Comparison of ENCODE assay signal across 22 mouse cellular contexts in genomic region chr15:96707936-96708335, GRCm38 (mm10). TPM values are rescaled to one million over a fixed set of nuclear protein-coding genes. Genes with fewer than 3 reads are reported as not detected.
DNase-seq lines count a peak whose midpoint lies in the region; ATAC-seq and TF ChIP-seq lines count a peak whose summit lies in the region.
"Had no signal": no experiment of that assay in that cellular context is flagged by ENCODE, and none has a peak within 500 bp of the region (broad histone marks: within the 10 kb centered on the region; RNA-seq: fewer than 3 reads in every experiment).

No protein-coding gene starts in this region.

- H3K79me3 ChIP-seq in C2C12 (ENCODE audit: low read depth), result no peaks in the 10 kb centered on the region

- no peak overlapping the region for H3ac ChIP-seq in C2C12 (ENCODE audit: control insufficient read depth, insufficient read length, low read depth)

- no peak overlapping the region for H3K4me3 ChIP-seq in heart, embryonic 13.5 days
- H3K4me3 ChIP-seq in kidney, postnatal 0 days (replicated peaks; ENCODE audit: low read depth, low read length), result no peak overlapping the region
- H3K4me3 ChIP-seq in C2C12 (ENCODE audit: insufficient read depth, poor library complexity, severe bottlenecking), result no peak overlapping the region
- H3K4me3 ChIP-seq in small intestine, adult 2 months (ENCODE audit: low read depth, low read length), result no peak overlapping the region
- H3K4me3 ChIP-seq: embryonic facial prominence, embryonic 15.5 days; gastrocnemius, adult 2 months; heart, embryonic 12.5 days; stomach, embryonic 15.5 days had no signal

- ATAC-seq in heart, embryonic 13.5 days (ENCODE audit: extremely low read depth, insufficient number of reproducible peaks, low FRiP score, low TSS enrichment), result no peak
- ATAC-seq in kidney, postnatal 0 days (replicated peaks; ENCODE audit: low FRiP score, low read depth), result no peak
- ATAC-seq: forebrain, embryonic 14.5 days had no signal

- no peaks in the 10 kb centered on the region for H3K36me3 ChIP-seq in heart, embryonic 13.5 days
- H3K36me3 ChIP-seq in kidney, postnatal 0 days (ENCODE audit: insufficient read depth, low read length), result no peaks in the 10 kb centered on the region
- no peaks in the 10 kb centered on the region for H3K36me3 ChIP-seq in C2C12 (ENCODE audit: control insufficient read depth, insufficient read depth)
- no peaks in the 10 kb centered on the region for H3K36me3 ChIP-seq in small intestine, adult 2 months (ENCODE audit: control insufficient read depth, insufficient read depth, low read length)
- H3K36me3 ChIP-seq: embryonic facial prominence, embryonic 15.5 days; heart, embryonic 12.5 days; limb, embryonic 10.5 days; stomach, embryonic 15.5 days had no signal

- H3K9me3 ChIP-seq in heart, embryonic 13.5 days, result no peaks in the 10 kb centered on the region
- H3K9me3 ChIP-seq in kidney, postnatal 0 days (replicated peaks; ENCODE audit: low read length), result no peaks in the 10 kb centered on the region
- H3K9me3 ChIP-seq: embryonic facial prominence, embryonic 15.5 days; heart, embryonic 12.5 days; limb, embryonic 10.5 days; stomach, embryonic 15.5 days had no signal

- H3K4me2 ChIP-seq in heart, embryonic 13.5 days, result no peak overlapping the region
- no peak overlapping the region for H3K4me2 ChIP-seq in kidney, postnatal 0 days (ENCODE audit: low read length)
- H3K4me2 ChIP-seq: embryonic facial prominence, embryonic 15.5 days; heart, embryonic 12.5 days; midbrain, embryonic 11.5 days; stomach, embryonic 15.5 days had no signal

- H3K9ac ChIP-seq in heart, embryonic 13.5 days, result no peak overlapping the region
- H3K9ac ChIP-seq in kidney, postnatal 0 days (ENCODE audit: low read depth, low read length), result no peak overlapping the region
- H3K9ac ChIP-seq: embryonic facial prominence, embryonic 15.5 days; heart, embryonic 12.5 days; stomach, embryonic 15.5 days had no signal

- no peak for TF ChIP-seq POLR2A in small intestine, adult 2 months (IDR thresholded peaks at IDR 0.05; ENCODE audit: low read depth, low read length)

- H3K79me2 ChIP-seq in C2C12 (ENCODE audit: control insufficient read depth, insufficient read depth), result no peaks in the 10 kb centered on the region

- WGBS in heart, embryonic 13.5 days, result 85% methylated on average over 2 of the region's 2 CpGs
- WGBS in kidney, postnatal 0 days, result 37% methylated on average over 2 of the region's 2 CpGs
- 34% methylated on average over 2 of the region's 2 CpGs for WGBS in small intestine, adult 2 months

- H3K27ac ChIP-seq in heart, embryonic 13.5 days (replicated peaks), result peak overlapping the region; percentile 97; the same call in 1 of the 2 replicates
- H3K27ac ChIP-seq in kidney, postnatal 0 days, result peak overlapping the region; percentile 99; the same call in 1 of the 2 replicates
- H3K27ac ChIP-seq in small intestine, adult 2 months (ENCODE audit: insufficient read depth, low read depth, low read length), result peak overlapping the region; percentile 83; the same call in 1 of the 2 replicates
- H3K27ac ChIP-seq: embryonic facial prominence, embryonic 15.5 days; stomach, embryonic 15.5 days had no signal

- peaks cover 19% of the 10 kb centered on the region for H3K4me1 ChIP-seq in heart, embryonic 13.5 days
- H3K4me1 ChIP-seq in kidney, postnatal 0 days (replicated peaks; ENCODE audit: insufficient read depth, low read length), result peaks cover 14% of the 10 kb centered on the region
- peaks cover 18% of the 10 kb centered on the region; the same call in 1 of the 2 replicates for H3K4me1 ChIP-seq in small intestine, adult 2 months (ENCODE audit: control insufficient read depth, insufficient read depth, insufficient read length, low read length)

- no peak for DNase-seq in heart, adult 9 months (ENCODE audit: low spot score in 2 of 2)
- no peak for DNase-seq in kidney, postnatal 0 days (ENCODE audit: low spot score)
- DNase-seq in kidney, adult 8-10 months, result no peak
- DNase-seq in adrenal gland, adult 8-10 months, result no peak
- DNase-seq: adrenal gland, postnatal 36 days; cerebellum, adult 11 months; cerebellum, adult 9-11 months; gastrocnemius, adult 2 months; heart, postnatal 14 days; kidney, postnatal 14 days; lung, adult 2 months; lung, postnatal 14 days; thymus, postnatal 4 days had no signal

- H3K27me3 ChIP-seq in heart, embryonic 13.5 days (replicated peaks), result no peaks in the 10 kb centered on the region
- H3K27me3 ChIP-seq in kidney, postnatal 0 days (ENCODE audit: insufficient read depth, low read length), result no peaks in the 10 kb centered on the region
- no peaks in the 10 kb centered on the region for H3K27me3 ChIP-seq in C2C12 (ENCODE audit: control insufficient read depth, insufficient read depth, insufficient read length)
- no peaks in the 10 kb centered on the region for H3K27me3 ChIP-seq in small intestine, adult 2 months (ENCODE audit: control insufficient read depth, insufficient read depth, low read length)
- H3K27me3 ChIP-seq: embryonic facial prominence, embryonic 15.5 days; heart, embryonic 12.5 days; stomach, embryonic 15.5 days had no signal

- TF ChIP-seq CTCF in kidney, postnatal 0 days (IDR thresholded peaks at IDR 0.05; ENCODE audit: low read depth), result no peak
- no peak for TF ChIP-seq CTCF in C2C12 (IDR thresholded peaks at IDR 0.05; ENCODE audit: control insufficient read depth, insufficient read depth, insufficient read length)
- no peak for TF ChIP-seq CTCF in small intestine, adult 2 months (IDR thresholded peaks at IDR 0.05; ENCODE audit: extremely low read depth, insufficient read length, insufficient replicate concordance, low read depth, low read length)

TF ChIP-seq in C2C12, 6 proteins besides CTCF, POLR2A, EP300 and RAD21:
- TF ChIP-seq MYOG (IDR thresholded peaks at IDR 0.05; ENCODE audit: control insufficient read depth, extremely low read depth, insufficient read length), result no peak
- no peak for TF ChIP-seq FOSL1 (IDR thresholded peaks at IDR 0.05; ENCODE audit: insufficient read depth, low read length, poor library complexity, severe bottlenecking)
- TF ChIP-seq CEBPB (IDR thresholded peaks at IDR 0.05; ENCODE audit: low read depth), result no peak
- peak; percentile 64 for TF ChIP-seq MYOD1 (IDR thresholded peaks at IDR 0.05; ENCODE audit: control insufficient read depth, insufficient read length, low read depth)
TF ChIP-seq in C2C12: peak in this region for 1.

RNA-seq across cellular contexts. Expression of gene Slc38a2, which starts 8.4 kb away (rescaled TPM):
- 115 and 119 TPM in 2 replicates for polyA plus RNA-seq in heart, embryonic 13.5 days (2015; fragmentation: Nextera tagmentation; extraction: Ambion mirVana)
- 111 and 113 TPM in 2 replicates for polyA plus RNA-seq in kidney, postnatal 0 days (2015; fragmentation: Nextera tagmentation; extraction: Ambion mirVana)
- polyA plus RNA-seq in C2C12 (2012; fragmentation: generic; extraction: Trizol), result 99.9 TPM
- 10.3 and 13.9 TPM in 2 replicates for polyA plus RNA-seq in small intestine, adult 2 months (2012; rRNA removed)
- 100 to 1,000 TPM; 132 to 148 (median 137) TPM for total RNA-seq in adrenal gland, adult 8-10 months (2022)
